Mouse (Mus musculus) stomach, postnatal 0 days (tissue): ENCODE results near the gene Dnaja3.

ENCODE experiments used
- CTCF ChIP-seq: IDR thresholded peaks from 2 replicates; pipeline ENCODE4 v1.5.1; 2016; ENCODE audit warnings: antibody characterized with exemption, low read depth, mild to moderate bottlenecking, moderate library complexity
- EP300 ChIP-seq: optimal IDR thresholded peaks from 2 replicates; pipeline ENCODE3; 2016; ENCODE audit warnings: antibody characterized with exemption

GRCm38 (mm10) chr16:4606431-4607084 is 33.2 kb upstream of the Dnaja3 start:
- TF ChIP-seq CTCF = peak; percentile 78
- no peak for TF ChIP-seq EP300
